Mouse (Mus musculus): Measurements from ENCODE around the gene Calhm1.

The Calhm1 gene

DNA sequence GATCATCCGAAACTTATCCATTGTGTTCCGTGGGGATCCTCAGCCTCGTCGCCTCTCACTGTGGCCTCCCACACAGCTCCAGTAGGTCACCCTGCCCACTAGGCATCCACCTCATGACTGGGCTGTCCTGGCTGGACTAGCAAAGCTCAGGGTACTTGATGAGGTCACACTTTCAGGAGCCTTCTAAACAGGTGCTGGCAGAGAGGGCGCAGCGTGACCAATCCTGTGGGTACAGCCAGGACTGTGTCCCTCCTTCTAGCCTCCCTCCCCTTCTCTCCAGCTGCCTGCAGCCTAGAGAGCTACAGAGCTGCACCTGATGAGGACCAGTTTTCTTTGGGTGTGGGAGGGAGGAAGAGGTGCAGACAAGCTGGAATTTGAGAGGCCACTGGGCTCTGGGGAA lies at the start of gene Calhm1:
Gene Calhm1, minus strand, starts transcription at position 101 of the 400 bp plus-strand sequence.
- DNase-seq, result no peak

DNA sequence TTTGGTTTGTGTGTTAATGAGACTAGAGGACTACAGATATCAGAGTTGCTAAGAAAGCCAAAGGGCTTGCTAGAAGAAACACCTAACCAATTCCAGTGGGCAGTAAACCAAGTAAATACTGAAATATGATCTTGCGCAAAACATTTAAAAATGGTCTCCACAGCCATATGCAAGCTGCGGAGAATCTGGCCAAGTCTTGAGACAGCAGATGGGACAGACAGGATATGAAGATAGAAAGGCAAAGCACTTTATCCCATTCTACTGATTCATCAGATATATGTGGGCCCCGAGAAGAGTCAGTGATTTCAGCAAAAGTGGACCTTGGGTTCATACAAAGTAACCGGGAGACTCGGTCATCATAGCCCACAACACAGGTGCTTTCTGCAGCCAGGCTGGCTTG lies 48.1 kb upstream of the Calhm1 start:
- DNase-seq, result no peak

DNA sequence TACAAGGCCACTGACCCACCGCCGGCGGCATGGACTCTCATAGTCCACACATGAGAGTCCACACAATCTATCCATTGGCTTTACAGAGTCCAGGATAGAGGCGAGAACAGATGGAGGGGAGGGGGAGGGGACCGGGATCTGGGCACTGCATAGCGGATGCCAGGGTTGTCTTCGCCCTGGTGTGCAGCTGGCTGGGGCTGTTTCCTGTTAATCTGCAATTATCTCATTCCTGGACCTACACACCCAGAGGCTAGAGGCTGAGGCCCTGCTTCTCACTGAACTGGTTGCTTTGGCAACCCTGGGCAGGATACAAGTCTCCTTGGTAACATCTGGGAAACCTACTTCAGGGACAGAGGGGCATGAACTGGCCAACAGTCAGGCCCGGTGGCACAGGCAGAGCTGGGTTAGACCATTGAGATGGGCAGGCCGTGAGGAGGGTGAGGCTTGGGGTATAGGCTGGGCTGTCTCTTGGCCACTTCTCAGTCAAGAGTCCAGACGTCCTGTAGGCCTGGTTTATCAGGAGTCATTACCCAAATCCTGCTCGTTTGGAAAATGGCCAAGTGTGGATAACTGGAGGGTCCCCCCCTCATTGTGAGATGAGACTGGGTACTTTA lies 44.6 kb upstream of the Calhm1 start:
- DNase-seq, result no peak

DNA sequence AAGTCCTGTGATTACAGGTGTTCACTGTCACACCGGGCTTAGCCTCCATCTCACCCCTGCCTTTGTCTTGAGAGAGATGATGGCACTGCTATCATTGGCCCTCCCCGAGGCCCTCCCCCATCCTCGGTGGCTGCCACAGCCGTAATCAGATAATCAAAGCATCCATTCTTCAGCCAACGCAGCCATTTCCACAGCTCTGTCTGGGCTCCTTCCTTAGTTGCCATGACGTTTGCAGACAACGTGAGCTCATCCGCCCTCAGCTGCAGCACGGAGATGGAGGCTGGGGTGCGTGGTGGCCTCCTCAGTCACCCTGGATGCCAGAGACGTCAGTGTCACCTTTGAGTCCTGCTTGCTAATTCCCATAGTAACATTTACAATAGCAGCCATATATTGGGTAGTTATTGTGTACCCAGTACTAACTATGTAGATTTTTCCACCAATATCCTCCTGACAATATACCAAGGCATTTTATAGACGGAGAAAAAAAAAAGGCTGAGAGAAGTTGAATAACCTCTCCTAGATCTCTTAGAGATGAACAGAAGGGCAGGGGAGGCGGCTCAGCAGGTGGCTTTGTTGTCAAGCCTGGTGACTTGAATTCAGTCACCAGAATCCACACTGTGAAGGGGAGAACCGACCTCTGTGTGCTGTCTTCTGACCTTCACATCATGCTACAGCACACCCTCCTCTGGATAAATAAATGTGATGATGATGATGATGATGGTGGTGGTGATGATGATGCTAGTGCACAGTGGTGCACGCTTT lies 42.6 kb upstream of the Calhm1 start:
- DNase-seq, result no peak

DNA sequence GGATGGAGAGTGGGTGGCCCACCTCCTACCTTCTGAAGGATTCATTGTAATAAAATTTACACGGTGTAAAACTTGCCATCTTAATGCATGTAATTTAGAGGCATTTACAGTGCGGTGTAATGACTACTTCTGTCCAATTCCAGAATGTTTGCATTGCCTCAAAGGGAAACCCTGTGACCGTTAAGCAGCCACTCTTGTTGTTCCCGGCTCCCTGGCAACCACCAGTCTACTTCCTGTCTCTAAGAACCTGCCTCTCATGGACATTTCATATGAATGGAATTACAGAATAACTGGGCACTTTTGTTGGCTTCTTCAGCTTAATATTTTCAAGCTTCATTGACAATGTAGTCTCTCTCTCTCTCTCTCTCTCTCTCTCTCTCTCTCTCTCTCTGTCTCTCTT lies 40.7 kb upstream of the Calhm1 start:
- no peak for DNase-seq

DNA sequence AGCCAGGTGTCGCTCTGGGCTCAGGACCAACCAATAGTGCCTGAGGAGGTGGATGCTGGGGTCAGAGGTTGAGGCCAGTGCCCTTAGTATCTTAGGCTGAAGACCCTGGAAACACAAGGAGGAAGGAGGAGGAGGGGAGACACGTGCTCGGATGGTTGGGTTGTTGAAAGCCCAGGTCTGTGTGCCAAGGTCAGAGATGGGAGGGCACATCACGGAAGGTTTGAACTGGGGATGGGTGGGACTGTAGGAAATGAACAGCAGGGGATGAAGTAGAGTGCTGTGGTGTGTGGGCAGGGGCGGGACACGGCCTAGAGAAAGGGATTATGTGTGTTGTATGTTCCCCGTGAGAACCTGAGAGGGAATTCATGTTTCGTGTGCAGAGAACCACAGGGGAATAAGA lies 40.2 kb upstream of the Calhm1 start:
- DNase-seq, result no peak

DNA sequence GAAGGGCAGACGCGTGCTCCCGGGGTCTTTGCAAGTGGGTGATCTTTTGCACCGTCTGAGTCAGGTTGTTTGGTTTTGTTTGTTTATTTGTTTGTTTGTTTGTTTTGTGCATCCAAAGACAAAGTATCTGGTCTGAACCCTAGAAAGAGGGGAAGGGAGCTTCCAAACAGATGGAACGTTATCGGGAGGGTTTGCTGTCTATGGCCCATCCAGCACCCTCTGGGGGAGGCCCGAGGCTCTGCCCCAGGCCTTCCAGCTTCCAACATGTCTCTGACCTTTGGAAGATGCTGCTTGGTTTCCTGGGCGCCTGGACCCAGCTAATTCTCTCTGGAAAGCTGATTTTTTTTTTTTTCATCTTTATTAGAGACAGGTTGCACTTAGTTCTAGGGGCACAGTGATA lies 36.0 kb upstream of the Calhm1 start:
- DNase-seq, result no peak

DNA sequence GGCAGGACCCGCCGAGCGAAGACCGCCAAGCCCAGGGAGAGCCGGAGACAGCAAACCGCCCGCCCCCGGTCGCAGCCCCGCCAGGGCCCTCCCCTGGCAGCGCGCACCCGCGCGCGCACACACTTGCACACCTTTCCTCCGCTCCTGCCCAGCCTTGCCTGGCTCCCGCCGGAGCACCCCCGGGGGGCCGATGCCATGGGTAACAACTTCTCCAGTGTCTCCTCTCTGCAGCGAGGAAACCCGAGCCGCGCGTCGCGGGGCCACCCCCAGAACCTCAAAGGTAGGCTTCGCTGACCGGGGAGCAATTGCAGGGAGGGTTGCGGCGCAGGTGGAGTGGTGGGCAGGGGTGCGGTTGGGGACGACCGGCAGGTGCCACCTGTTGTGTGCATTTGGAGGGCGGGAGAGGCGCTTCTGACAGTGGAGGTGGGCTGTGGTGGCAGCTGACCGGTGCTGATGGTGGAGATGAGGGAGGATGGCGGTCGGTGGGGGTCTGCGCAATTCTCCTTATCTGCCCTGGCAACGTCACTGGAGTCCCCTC lies 35.3 kb upstream of the Calhm1 start:
- DNase-seq, result peak in 1 of 2 experiments; percentile 8

DNA sequence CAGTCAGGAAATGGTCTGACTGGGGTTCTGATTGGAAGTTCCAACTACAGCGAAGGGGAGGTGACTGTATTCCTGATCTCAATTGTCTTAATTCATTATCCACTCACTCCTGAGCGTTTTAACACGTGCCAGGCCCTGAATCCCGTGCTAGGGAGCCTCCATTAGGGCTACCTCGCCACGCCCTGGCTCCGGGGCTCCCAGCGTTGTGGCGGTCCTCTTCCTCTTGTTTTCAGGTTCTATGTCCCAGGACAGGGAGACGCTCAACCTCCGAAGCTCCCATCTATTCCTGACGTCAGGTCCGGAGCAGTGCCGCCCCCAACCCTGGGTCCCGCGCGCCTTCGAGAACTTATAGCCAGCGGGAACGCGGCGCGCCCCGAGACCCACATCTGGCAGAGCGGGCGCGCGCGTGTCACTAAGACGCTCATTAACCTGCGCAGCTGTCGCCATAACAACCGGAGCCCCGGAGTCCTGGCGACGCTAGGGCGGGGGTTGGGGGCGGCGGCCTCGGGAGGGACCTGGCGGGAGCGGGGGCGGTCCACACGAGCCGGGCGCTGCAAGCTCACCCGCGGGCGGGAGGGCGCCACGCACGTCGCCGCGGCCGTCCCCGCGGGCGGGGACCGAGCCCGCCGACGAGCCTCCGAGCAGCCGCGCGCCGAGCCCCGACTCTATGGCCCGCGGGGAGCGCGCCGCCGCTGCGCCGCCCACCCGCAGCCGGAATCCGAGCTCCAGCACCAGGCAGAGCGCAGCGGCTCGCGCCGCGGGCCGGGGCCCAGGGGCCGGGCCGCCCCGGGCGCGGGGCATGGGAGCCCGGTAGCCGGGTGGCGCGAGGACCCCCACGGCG lies 34.6 kb upstream of the Calhm1 start, which contains the start of gene Neurl1a:
Gene Neurl1a, plus strand, starts transcription at position 390 of the 841 bp plus-strand sequence.
- peak; percentile 11 to 27 for DNase-seq

DNA sequence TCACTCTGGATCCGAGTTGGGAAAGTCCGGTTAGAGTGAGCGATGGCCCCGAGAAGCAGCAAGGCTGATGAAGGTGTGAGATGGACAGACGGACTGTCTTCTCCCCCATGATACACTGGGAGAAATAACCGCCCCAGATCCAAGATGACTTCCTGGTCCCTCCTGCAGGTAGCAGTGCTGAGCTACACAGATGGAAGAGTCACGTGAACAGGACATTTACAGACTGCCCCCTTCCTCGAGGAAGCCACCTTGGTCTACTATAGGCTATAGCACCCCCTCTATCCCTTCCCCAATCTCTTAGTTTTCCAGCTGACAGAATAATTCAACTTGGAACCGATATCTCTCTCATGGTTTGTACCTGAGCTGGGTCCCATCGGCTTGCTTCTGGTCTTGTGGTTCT lies 33.9 kb upstream of the Calhm1 start:
- DNase-seq, result no peak

DNA sequence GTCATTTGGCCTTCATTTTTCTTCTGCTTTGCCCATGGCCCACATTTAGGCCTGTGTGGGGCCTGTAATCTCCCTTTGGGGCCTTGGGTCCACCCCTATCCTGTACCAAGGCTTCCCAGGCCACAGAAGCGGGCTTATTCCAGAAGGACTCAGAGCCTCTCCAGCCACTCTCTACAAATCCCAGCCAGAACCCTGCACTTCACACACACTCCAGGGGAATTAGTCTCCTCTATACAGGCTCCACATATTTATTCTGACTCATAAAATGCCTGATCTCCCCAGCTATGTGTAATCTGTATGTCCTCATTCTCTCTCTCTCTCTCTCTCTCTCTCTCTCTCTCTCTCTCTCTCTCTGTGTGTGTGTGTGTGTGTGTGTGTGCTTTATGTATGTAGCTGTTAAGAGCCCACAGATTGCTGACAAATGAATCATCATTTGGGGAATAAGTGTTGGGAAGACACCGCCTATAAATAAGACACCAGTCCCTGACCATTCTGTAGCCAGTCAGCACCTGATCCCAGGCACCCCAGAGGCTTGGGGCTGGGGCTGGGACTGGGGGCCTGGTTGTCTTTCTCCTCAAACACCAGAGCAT lies 33.0 kb upstream of the Calhm1 start:
- no peak for DNase-seq

DNA sequence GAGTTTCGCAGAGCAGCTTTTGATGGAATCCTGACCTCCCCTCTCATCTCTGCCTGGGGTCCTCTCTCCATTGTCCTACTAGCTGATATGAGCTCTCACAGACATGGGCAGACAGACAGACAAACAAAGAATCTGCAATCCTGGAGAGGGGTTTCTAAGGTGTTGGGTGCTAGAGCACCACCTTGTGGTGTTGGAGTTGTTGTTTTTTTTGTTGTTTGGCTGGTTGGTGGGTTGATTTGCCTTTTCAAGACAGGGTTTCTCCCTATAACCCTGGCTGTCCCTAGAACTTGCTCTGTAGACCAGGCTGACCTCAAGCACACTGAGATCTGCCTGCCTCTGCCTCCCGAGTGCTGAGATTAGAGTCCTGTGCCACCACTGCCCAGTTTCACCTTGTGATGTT lies 31.4 kb upstream of the Calhm1 start:
- no peak for DNase-seq

DNA sequence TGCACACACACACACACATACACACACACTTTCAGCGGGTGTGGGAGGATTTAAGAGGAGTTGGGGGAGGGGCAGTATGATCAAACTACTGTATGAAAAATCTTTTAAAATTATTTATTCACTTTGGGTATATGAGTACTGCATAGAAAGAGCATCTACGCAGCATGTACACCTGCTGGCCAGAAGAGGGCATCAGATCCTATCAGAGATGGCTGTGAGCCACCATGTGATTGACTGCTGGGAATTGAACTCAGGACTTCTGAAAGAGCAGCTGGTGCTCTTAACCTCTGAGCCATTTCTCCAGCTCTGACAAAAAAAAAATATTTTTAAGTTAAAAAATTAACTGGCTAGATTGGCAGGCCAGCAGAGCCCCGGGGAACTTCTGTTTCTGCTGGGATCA lies 30.5 kb upstream of the Calhm1 start:
- DNase-seq, result no peak

DNA sequence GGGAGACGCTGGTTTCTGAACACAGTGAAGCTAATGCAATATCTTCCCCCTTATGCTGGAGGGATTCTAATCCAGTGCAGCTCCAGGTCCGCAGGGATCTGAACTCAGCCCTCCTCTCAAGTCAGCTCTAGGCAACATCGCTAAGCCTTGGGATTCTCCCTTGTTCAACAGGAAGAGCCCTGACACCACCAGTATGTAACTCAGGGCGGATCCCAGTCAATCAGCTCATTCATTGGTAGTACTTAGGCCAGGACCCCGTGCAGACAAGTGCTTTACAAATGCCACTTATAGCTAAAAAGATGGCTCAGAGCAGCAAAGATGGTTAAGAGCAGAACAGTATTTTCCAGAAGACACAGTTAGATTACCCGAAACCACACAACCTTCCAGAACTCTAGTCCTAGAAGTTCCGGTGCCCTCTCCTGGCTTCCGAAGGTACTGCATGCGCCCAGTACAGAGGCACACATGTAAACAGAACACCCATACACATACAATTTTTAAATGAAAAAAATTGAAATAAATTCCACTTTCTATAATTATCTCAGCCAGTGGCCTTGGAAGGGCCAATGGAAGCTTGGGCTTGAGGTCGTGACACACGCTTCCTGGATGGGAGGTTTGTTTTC lies 24.8 kb upstream of the Calhm1 start:
- DNase-seq, result peak; percentile 68 to 80

DNA sequence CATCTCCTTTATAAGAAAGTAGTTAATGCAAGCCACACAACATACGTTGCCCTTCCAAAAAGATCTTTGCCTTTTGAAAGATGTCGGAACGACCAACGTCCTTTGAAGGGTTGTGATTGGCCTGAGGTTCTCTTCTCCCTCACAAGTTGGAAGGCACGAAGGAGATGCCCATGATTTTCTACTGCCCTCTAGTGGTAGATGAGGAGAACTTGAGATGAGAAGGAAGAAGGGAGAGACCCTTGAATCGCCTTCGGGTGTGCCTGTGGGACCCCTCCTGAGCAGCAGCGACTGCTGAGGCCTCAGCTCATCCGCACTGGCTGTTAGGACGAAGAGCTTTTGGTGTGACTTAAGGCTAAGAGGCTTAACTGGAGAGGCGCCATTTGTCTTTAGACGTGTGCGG lies 24.2 kb upstream of the Calhm1 start:
- DNase-seq, result no peak

DNA sequence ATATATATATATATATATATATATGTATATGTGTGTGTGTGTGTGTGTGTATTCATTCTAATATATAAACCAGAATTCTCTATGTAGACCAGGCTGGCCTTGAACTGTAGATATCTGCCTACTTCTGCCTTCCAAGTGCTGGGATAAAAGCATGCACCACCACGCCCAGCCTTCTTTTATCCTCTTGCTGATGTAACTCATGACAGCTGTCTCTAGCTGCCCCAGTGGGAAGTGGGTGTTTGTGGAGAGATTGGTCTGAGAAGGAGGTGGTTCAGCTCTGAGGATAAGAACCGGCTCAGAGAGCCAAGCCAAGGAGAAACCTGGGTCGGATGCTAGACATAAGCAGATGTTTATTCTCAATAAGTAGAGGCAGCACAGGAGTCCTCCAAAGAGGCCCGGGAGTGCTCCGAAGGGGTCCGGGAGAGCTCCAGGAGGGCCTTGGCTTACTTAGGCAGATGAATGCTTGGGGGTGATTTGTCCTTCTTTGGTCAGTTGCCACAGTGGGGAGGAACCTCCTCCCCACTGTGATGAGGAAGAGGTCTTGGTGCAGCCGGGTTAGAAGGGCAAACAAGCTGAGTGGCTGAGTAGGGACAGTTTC lies 23.7 kb upstream of the Calhm1 start:
- DNase-seq, result no peak

DNA sequence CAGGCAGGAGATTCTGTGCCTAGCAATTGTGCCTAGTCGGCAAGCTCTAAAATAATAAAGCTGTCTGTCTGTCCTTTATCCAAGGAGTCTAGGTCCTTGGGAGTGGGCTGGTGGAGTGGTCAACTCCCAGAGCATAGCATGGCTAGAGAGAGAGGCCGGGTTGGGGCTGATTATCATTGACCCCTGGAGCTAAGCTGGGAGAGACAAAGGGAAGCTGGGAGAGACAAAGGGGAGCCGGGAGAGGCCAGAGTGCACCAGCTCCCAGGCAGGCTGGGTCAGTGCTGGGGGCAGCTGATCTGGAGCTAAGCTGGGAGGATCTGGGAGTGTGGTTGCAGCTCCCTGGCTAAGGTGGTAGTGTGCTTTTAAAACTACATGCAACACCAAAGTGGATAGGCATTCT lies 22.7 kb upstream of the Calhm1 start:
- DNase-seq, result no peak

DNA sequence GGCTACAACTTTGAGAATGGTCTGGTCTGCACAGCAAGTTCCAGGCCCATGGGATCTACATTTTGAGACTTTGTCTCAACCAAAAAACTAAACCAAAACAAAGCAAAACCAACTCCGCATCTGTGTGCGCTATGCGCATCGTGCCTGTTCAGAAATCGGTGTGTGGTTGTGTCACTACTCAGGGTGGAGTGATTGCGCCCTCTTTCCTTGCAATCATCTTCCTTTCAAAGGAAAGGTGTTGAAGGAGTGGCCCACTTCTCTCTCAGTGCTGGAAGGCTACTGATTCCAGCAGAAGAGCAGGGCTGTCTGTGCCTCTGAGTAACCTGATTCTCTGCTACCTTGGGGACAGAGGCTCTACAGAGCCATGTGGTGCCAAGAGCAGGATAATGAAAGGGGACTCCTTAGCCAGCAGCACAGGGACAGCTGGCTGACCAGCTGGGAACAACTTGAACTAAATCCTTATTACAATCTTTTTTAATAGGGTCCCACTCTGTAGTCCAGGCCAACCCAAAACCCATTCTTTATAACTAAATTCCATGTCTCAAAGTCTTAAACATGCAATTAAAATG lies 19.2 kb upstream of the Calhm1 start:
- no peak for DNase-seq

DNA sequence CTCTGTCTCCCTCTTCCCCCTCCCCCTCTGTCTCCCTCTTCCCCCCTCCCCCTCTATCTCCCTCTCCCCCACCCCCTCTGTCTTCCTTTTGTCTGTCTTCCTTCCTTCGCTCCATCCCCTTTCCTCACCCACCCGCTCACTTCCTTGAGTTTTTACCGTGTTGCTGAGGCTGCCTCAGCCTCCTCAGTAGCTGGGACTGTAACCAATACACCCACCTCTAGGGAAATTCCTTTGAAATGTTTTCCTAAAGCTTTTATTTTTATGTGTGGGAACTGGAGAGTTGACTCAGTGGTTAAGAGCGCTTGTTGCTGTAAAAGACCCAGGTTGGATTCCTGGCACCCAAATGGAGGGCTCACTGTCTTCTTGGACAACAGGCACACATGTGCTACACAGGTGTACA lies 17.6 kb upstream of the Calhm1 start:
- DNase-seq, result no peak

DNA sequence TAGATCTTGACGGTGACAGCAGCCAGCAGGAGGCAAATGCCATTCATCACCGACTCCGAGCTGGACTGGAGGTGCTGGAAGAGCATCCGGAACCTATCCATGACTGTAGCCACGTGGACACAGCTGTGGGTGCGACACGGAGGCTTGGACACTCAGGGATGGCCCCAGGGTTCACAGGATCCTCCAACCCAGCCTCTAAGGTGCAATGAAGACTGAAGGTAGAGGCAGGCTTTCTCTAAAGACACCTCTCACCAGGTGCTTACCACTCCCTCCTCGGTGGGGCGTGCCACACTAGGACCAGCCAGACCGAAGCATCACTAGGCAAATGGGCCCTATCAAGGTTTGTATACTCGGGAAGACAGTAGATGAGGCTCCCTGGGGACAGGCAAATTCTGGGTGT lies 13.6 kb upstream of the Calhm1 start, which contains the start of gene Calhm3:
Gene Calhm3, minus strand, starts transcription at position 101 of the 400 bp plus-strand sequence.
- DNase-seq, result no peak

DNA sequence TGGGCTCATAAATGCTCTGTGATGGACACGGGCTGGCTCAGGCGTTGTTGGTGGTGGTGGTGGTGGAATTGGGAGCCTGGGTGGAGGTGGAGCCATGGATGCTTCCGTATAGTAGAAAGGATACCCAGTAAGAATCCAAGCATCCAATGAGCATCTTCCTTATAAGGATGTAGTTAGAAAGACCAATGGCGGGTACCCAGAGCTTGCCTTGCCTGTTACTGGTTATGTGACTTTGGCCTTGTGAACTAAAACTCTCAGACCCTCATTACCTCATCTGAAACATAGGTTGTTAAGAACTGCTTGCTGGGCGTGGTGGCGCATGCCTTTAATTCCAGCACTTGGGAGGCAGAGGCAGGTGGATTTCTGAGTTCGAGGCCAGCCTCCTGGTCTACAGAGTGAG lies 9.7 kb upstream of the Calhm1 start:
- DNase-seq, result no peak

DNA sequence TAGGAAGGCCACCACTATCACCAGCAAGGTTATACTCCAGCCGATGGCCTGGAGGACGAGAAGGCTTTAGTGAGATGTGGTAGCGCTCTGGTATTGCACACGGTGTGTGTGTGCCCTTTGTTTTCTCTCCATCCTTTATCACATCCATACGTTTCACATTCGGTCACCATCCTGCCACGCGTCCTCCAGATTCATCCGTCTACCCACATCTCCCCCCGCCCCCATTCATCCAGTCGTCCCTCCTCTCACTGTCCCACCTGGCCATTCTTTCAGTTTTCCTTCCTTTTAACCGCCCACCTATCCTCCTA lies 8.0 kb upstream of the Calhm1 start:
- DNase-seq, result no peak

All from thymus, postnatal 36 days (tissue).